Mouse (Mus musculus): ENCODE results near the gene Dcbld2.
A peak's percentile ranks its signal among the peaks of the same experiment; 100 is the strongest.

Gene Dcbld2

DNA sequence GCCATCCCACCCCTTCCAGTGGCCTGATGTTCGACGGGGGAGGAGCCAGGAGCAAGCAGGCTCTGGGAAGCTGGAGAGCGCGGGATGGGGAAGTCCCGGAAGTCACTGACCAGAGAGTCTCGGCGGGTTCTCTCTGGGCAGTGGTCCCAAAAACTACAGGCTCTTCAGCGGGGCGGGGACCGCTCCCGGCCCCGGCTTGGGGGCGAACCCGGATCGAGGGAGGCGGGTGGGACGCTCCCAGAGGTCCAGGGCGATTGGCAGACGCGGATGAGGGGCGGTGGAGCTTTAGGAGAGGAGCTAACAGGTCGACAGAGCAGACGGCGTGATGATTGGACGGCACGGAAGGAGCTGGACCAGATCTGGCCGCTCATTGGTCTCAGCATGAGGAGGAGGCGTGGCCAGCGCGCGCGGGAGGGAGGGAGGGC lies at the start of gene Dcbld2:
Gene Dcbld2, plus strand, starts transcription at position 382 of the 425 bp plus-strand sequence.
- DNase-seq = peak; percentile 96 to 98

DNA sequence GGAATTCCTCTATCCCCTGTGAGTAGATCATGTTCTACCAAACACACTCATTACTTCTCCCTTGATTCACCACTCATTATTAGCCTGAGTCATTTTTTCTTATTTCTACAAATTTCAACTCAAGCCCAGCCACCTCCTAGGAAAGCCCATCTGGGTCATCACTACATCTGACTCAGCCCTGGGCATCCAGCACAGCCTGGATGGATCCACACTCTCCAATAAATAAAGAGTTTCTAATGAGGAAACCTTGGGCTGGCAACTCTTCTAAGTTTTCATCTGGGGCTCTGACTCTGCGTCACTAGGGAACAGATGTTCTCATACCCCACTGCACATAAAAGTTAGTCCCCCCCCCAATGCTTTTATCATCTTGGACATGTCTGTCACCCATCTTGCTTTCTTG lies 31.1 kb upstream of the Dcbld2 start:
- DNase-seq = no peak

DNA sequence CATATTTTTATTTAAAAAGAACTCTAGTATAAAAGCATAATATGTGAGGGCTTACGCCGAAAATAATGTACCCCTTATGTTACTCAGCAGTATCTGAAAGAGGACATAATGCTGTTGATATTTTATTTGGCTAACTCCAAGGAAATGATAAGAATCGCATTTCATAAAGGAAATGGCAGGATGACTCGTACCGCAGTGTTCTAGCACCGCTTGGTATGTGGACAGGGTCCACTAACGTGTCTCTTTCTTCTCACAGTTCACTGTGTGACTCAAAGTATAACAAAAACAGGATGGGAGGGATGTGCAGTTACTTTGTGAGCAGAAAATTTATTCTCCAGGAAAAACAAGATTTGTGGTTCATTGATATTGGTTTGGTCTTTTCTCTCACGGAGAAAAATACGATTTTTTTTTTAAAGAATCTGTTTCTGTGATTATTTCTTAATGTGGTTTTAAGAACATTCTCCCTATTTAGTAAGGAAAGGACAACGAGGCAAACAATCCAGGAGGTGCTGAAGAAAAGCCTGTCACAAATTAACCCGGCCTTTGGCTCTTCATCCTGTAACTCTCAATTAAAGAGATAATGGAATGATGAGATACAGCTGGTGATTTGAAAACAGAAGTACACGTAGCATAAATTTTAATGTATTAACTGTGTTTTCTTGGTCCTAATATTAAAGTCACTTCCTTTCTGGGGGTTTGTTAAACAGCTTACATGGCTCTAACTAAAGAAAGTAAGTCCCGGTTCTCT lies 30.3 kb upstream of the Dcbld2 start:
- no peak for DNase-seq

DNA sequence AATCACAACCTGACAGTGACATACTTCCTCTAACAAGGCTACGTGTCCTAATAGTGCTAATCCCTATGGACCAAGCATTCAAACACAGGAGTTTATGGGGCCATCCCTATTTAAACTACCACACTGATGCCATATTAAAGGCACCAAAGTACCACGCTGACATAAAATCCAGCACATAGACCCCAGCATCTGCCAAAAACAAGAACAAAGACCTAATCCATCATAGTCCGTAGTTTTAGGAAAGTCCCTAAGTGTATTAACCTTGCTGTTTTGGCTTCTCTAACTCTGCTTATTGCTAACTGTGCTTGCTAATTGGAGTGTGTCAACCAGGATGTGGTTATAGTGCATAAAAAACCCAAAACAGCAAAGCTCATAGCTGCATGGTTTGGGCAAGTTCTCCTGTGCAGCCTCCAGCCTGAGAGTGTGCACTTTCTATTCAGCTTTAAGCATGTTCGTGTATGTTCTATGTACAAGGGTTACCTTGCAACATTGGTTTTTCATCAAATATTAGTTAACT lies 21.9 kb upstream of the Dcbld2 start:
- DNase-seq = no peak

DNA sequence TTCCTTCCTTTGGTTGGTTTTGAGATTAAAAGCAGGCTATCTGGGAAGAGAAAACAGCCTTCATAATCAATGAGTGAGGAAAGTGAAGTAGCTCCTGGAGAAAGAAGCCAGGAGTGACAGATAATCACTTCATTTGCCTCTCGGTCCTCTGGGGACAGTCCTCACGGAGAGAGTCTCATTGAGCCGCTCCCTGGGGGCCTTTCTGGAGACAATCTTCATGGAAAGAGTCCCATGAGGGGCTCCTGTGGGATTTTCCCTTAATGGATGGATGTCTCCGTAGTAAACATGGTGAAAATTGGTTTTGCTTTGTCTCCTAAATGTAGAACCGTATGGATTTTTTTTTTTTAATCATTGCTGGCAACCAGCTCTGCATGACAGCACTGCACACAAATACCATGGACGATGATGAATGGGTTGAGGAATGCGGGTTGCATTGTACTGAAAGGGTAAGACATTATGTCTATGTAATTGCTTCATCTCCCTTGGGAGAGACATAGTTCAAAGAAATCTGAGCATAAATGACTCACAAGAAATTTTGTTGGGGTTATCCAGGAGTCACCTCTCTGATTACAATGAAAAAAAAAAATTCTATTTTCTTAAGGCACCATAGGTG lies 19.0 kb upstream of the Dcbld2 start:
- DNase-seq = no peak

DNA sequence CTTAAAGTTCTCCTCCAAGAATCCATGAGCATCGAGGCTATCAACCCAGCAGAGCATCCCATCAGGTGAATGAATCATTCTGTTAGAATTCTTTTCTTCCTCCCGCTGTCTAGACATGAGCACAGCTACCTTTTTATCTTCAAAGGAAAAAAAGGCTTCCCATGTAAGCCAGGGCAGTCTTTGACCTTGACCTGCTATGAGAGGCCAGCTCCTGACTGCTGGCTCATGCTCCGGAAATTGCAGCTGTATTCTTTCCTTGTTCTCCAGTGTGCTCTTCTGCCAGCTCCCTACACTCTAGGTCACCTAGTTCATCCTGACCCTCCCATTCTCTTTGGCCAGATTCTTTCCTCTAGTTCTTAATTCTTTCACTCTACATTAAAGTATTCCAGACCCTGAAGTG lies 15.2 kb upstream of the Dcbld2 start:
- no peak for DNase-seq

DNA sequence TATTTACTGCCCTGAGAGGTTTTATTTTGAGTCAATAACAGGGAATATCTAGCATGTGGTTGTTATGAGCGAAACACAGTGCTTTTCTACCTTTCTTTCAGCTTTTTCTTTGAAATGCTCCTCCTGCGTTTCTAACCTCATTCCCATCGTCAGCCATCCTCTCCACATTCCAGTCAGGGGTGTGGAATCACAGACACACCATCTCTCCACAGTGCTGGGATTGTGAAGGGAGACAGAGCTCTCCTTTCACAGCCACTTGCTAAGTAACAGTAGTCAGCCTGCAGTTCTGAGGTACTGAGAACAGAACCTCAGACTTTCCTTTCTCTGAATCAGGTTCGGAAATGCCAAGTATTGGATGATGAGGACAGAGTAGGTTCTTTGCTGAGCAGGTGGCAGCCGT lies 14.1 kb upstream of the Dcbld2 start:
- no peak for DNase-seq

DNA sequence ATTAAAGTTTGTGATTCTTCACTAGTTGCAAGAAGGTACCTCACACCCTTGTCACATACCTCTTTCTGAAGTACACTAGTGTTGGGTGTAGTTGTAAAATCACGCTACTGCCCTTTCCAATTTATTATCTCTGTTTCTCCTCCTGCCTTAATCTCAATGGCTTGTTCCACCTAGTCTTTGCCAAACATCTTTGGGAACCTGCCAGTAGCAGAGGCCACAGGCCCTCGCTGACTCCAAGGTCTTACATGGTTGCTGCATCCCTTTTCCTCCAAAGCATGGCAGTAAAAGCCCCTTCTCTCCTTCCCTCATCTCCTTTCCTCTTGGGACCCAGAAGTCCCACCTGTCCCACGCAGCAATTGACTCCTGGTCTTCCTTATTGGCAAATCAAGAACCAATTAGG lies 9.6 kb upstream of the Dcbld2 start:
- DNase-seq = no peak

DNA sequence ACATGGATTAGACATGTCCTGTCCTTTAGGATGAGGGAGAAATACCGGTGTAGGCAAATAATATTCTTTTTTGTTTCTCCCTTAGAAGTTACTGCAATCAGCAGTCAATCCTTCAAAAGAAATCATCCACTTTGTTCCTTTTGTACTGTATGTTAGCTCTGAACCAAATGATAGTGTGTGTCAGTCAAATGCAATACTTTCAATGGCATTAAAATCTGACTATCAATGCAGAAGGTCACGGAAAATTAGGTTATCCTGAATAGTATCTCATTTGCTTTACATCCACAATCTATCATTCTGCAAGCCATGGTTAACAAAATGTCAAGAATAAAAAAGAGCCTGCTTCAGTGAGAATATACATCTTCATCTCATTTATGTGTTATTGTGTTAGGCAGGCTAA lies 7.2 kb upstream of the Dcbld2 start:
- no peak for DNase-seq

DNA sequence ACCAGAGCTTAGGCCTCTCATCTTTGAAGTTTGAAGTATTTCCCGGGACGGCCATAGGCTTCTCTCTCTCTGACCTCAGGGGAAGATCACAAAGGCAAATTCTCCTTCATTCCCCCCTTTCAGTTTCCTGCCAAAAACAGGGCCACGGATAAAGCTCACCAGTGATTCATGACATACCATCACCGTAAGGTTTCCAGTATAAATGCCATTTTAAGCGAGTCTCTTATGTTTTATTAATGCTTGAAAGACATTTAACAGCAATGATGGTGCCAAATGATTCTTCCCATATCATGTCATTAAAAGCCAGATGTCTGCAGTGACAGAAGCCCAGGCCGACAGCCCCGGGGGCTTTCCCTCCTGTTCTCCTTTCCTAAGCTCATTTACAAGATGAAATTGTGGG lies 3.6 kb upstream of the Dcbld2 start:
- DNase-seq = no peak

DNA sequence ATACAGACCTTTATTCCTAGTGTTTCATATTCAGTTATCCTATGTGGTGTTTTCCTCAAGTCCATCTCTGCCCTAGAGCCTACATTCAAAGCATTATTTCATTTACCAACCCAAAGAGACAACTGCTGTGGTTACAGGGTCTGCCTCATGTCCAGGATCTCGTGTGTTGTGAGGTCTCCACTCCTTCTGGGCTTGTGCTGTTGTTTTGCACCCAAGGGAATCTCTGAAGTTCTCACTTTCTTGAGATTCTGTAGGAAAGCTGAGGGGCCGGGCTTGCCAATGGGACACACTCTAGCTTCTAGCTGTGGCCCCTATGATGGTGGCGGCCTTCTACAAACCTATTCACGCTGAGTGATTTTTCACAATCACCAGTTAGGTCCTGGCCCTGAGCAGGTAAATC lies 3.0 kb upstream of the Dcbld2 start:
- DNase-seq = no peak

DNA sequence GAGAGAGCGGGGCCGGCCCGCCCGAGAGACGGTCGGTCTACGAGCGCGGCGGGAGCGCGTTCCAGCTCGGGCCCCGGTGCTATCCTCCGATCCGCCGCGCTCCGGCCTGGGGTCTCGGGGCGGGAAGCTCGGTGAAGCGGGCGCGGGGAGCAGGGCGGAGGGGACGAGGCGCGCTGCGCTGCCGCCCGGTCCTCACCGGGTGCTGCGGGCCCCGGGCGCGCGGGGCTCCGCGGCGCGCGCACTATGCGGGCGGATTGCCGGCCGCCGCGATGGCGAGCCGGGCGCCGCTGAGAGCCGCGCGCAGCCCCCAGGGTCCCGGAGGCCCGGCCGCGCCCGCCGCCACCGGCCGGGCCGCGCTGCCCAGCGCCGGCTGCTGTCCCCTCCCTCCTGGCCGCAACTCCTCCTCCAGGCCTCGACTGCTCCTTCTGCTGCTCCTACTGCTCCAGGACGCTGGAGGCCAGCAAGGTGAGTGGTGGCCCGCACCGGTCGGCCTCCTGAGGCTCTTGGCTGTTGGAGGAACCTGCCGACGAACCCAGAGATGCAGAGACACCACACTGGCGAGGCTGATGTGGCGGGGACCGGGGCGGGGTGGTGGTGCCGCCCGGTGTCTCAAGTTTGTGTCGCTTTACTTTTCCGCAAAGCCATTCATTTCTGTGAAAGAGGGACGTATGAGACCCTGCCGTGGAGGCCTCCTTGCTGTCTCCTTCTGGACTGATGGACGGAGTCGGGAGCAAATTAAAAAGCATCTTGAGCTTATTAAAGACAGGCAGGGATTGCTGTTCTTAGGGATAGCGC lies 441 bp downstream of the Dcbld2 start:
- peak in 1 of 2 experiments; percentile 33 for DNase-seq

DNA sequence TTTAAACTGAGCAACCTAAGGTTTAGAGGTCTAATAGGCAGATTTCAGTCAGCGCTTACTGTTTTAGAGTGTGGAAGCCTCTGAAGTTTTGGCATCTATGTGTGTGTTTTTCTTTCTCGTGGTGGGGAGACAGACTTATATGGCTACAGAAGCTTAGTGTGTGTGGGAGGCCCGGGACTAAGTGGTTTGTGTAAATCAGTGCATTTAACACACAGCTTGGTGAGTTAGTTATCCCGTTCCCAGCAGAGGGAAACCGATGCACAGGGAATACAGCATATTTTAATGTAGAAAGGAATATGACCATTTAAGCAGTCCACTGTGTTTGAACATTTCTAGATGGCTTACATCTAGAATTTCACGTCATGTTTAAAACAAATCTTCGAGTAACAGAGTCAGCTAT lies 1.6 kb downstream of the Dcbld2 start:
- DNase-seq = no peak

DNA sequence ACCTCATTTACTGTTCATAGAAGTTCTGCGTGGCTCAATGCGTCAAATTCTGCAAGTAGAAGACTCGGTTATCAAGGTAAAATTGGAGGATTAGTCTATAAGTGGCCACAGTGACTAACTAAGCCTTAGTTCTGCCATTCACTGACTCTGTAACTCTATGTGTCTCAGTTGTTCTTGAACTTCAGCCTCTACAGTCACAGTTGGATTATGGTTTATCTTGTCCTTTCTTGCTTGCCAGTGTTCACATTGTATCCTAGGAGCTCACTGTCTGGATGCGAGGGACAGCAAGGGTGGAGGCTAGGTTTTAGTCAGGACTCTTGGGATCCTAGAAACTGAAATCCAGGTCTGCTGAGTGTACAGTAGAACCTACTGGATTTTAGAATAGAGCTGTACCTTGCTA lies 6.6 kb downstream of the Dcbld2 start:
- DNase-seq = no peak

DNA sequence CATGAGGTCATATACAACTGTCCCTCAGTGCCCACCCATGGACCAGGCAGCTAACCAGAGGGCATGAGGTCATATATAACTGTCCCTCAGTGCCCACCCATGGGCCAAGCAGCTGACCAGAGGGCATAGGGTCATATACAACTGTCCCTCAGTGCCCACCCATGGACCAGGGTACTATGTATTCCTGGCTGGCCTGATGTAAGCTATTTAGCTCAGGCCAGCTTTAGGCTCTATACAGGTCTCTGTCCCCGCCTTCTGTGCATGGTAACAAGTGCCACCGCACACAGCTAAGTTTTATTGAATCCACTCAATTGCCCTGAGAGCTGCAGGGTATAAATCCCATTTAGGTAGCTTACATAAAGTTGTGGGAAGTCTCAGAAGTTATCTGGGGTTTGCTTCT lies 7.3 kb downstream of the Dcbld2 start:
- no peak for DNase-seq

DNA sequence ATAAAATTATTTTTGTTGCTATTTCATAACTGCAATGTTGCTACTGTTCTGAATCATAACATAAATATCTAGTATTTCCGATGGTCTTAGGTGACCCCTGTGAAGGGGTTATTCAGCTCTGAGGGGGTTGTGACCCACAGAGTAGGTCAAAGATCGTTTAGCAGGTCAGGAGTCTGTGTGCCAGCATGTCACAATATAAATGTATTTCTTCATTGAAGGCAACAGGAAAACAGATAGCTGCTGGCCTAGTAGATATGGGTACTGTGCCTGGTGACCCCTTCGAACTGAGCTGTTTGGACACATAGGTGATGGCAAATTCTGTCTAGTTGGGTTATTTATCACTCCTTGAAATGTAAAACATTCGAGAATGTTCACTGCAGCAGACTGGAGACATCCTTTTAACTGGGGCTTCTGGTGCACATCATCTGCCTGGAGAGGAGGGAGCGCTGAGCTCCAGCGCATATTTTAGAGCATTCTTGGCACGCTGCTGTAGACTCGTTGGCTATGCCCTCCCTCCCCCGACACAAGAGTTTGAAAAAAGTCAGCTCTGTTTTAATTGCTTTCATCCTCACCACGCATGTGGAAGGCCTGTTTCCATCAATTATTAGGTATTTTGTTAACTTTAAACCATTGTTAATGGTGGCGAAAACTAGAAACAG lies 13.6 kb downstream of the Dcbld2 start:
- peak in 1 of 2 experiments; percentile 43 for DNase-seq

DNA sequence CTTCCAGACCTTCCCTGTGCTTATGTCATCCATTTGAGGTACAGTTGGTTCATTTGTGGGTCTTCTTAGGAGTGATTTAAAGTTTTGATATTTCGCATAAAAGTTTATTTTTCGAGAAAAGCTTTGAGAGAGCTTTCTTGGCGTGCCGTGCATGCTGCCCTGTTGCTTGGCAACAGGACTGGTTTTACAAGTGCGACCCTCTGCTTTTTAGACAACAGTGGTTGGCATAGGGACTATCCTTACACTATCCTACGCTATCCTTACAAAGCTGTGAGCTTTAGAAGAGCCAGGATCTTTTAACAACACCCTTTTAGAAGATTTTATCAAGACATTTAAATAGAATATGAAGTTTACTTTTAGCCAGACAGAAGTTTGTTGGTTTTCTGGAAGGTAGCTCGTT lies 22.0 kb downstream of the Dcbld2 start:
- no peak for DNase-seq

DNA sequence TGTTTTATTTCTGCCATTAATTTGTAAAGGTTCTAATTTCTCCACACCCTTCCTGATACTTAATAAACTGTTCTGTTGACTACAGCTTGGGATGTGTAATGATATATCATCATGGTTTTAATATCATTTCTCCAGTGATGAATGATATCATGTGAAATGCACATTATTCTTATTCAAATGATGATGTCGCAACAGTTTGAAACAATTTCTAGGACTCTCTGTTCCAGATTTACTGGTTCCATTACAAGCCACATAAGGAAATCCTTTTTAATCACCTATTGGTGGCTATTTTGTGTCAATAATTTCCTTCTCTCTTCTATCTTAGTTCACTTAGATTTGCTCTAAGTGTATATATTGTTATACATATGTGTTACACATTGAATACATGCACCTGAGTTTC lies 24.1 kb downstream of the Dcbld2 start:
- no peak for DNase-seq

DNA sequence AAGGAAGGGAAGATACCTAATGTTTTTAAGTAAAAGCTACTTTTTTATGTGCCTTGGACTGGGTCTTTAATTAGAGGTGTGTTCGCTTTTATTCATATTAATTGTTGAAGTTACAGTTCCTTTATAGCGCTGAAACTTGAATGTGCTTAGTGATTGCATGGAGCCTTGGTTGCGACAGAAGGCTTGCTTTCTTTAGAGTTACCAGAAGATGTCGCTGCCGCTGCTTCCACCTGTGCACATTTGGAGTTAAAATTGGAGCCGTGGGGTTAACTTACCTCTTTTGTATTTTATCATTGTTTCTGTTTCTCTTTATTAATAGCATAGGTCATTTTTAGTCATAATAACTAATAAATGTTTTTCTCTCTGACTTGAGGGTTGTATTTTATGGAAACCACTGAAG lies 36.5 kb downstream of the Dcbld2 start:
- no peak for DNase-seq

DNA sequence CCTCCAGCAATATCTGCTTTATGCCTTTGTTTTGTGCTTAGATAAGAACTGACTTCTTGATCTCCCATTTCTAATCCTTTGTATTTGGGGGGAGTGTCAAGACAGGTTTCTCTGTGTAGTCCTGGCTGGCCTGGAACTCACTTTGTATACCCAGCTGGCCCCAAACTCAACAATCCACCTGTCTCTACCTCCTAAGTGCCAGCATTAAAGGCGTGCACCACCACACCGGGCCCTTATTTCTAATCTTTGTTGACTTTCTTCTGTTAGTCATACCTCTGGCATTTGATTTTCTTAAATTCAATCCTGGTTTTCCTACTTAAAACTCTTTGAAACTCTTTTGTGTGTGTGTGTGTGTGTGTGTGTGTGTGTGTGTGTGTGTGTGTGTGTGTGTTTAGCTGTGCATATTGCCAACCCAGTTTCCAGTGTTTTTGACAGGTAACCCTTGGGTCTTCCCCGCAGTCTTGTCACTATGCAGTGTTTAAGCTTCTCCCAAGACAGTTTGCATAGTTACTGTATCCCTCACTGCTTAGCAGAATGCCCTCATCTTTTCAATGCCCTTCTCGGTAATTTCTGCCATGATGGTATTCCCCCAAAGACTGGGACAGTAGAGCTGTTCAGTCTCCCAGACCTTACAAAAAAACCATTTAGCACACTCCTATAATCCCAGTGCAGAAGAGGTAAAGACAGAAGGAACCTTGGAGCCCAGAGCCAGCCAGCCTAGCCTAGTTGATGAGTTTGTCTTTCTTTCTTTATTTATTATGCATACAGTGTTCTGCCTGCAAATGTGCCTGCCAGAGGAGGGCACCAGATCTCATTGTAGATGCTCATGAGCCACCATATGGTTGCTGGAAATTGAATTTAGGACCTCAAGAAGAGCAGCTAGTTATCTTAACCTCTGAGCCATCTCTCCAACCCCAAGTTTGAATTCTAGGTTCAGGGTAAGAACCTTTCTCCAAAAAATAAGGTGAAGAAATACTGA lies 38.3 kb downstream of the Dcbld2 start:
- DNase-seq = no peak

DNA sequence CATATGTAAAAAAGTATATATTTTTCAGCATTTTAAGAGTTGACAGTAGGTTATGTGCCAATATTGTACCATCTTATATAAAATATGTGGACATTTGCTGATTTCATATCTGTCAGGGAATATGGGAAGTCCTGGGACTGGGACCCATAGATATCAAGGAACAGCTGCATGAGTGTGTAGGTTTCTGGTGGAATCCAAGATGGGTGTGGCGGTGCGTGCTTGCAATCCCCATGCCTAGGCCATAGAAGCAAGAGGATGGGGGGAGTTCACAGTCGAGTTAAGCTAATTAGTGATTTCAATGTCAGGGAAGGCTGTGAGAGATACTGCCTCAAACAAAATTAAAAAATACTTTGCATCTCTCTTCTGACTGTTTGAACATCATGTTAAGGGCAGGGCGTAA lies 40.8 kb downstream of the Dcbld2 start:
- DNase-seq = no peak

DNA sequence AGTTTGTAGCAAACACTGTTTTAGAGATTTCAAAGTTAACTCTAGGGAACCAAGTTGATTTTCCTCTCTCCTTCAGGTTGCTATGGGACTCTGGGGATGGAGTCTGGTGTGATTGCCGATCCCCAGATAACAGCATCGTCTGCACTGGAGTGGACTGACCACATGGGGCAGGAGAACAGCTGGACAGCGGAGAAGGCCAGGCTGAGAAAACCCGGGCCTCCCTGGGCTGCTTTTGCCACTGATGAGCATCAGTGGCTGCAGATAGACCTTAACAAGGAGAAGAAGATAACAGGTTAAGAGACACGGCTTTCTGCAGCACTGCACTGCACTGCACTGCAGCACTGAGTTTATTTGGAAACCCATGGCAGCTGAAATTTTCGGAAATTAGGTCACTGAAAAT lies 42.4 kb downstream of the Dcbld2 start:
- no peak for DNase-seq

Measured in kidney, adult 8-10 months (tissue).